Mouse (Mus musculus): ENCODE results near the gene Kcnc1.

- TF ChIP-seq POLR2A (IDR thresholded peaks at IDR 0.05; ENCODE audit: borderline replicate concordance, extremely low read depth, insufficient read depth, insufficient read length, poor library complexity, severe bottlenecking) (no peak), CTCF (IDR thresholded peaks at IDR 0.05; ENCODE audit: borderline replicate concordance, extremely low read depth, insufficient read depth, insufficient read length) (no peak)
Observed at GRCm38 (mm10) chr7:46421535-46421934, 25.2 kb downstream of the Kcnc1 start.

Measured in brain, embryonic 14.5 days (tissue).